Mouse (Mus musculus) effector memory CD4-positive, alpha-beta T cell, adult 5 months (primary cell): ENCODE data around the gene Tnfrsf17. TPM values are rescaled to one million over a fixed set of nuclear protein-coding genes. Genes with fewer than 3 reads are reported as not detected.

Experiments
- polyA plus RNA-seq: library from polyadenylated mRNA; unstranded; fragments of 100-300 nt; shearing (Covaris generic); gene quantifications from one replicate; pipeline ENCODE4 v1.2.1, GENCODE M21; 2017

Gene Tnfrsf17
- polyA plus RNA-seq: not detected

GRCm38 (mm10) chr16:11313512-11313911 is at the start of gene Tnfrsf17:
TSS of gene Tnfrsf17 (plus strand) at chr16:11313812.

GRCm38 (mm10) chr16:11322409-11323323 is 9.1 kb downstream of the Tnfrsf17 start, which contains the start of gene Snx29:
TSS of gene Snx29 (plus strand) at chr16:11322908.

Other genes starting within 250 kb of the Tnfrsf17 start
- gene Litaf, start 247.7 kb upstream of the Tnfrsf17 start, polyA plus RNA-seq: 134 TPM
- 74.2 TPM for gene Txndc11, start 179.2 kb upstream of the Tnfrsf17 start, polyA plus RNA-seq
- gene Zc3h7a, start 137.4 kb upstream of the Tnfrsf17 start, polyA plus RNA-seq: 343 TPM
- gene Rsl1d1, start 110.5 kb upstream of the Tnfrsf17 start, polyA plus RNA-seq: 161 TPM
- gene Gspt1, start 59.5 kb upstream of the Tnfrsf17 start, polyA plus RNA-seq: 83.3 TPM
- 21.4 TPM for gene Snx29, start 9.1 kb downstream of the Tnfrsf17 start, polyA plus RNA-seq